Mouse (Mus musculus): ENCODE data around the gene Best2. TPM values are rescaled to one million over a fixed set of nuclear protein-coding genes. Genes with fewer than 3 reads are reported as not detected.

Best2 gene
- total RNA-seq, 2 experiments from 2014 or later: not detected

GRCm38 (mm10) chr8:84987388-84987787 lies 26.9 kb downstream of the Best2 start:
- no peak overlapping the region for H3K27ac ChIP-seq
- no peak for TF ChIP-seq CTCF (IDR thresholded peaks at IDR 0.05)
- intact Hi-C loops (cut with DNase I): no loop called here

GRCm38 (mm10) chr8:84986379-84986945 lies 27.9 kb downstream of the Best2 start:
- no peak for DNase-seq (ENCODE audit: extremely low spot score in 1 of 2, low spot score in 2 of 2)
- no peak for TF ChIP-seq CTCF (IDR thresholded peaks at IDR 0.05)
- Histone ChIP-seq H3K27ac (peak overlapping the region; percentile 91), H3K4me3 (peak overlapping the region; percentile 60)
- intact Hi-C loops (cut with DNase I): loop anchor here (1.0 kb wide), 1 partner anchor 8 kb away; the partner anchor contains the start of gene Junb

More at GRCm38 (mm10) chr8:84987388-84987787, 26.9 kb downstream of the Best2 start:
- H3K4me3 ChIP-seq: no peak overlapping the region
- no peak for DNase-seq (ENCODE audit: extremely low spot score in 1 of 2, low spot score in 2 of 2)

GRCm38 (mm10) chr8:84985684-84986378 lies 28.5 kb downstream of the Best2 start:
- peak overlapping the region; percentile 91 for H3K27ac ChIP-seq
- intact Hi-C loops (cut with DNase I): loop anchor here (1.0 kb wide), 1 partner anchor 8 kb away; the partner anchor contains the start of gene Junb
- peak overlapping the region; percentile 60 for H3K4me3 ChIP-seq
- DNase-seq (ENCODE audit: extremely low spot score in 1 of 2, low spot score in 2 of 2): peak; percentile 93 to 96
- TF ChIP-seq CTCF (IDR thresholded peaks at IDR 0.05): no peak

GRCm38 (mm10) chr8:84985049-84985683 lies 29.2 kb downstream of the Best2 start:
- no peak for TF ChIP-seq CTCF (IDR thresholded peaks at IDR 0.05)
- intact Hi-C loops (cut with DNase I): no loop called here
- peak overlapping the region; percentile 60 for H3K4me3 ChIP-seq
- H3K27ac ChIP-seq: peak overlapping the region; percentile 91
- no peak for DNase-seq (ENCODE audit: extremely low spot score in 1 of 2, low spot score in 2 of 2)

GRCm38 (mm10) chr8:84984294-84985048 lies 29.9 kb downstream of the Best2 start:
- TF ChIP-seq CTCF (IDR thresholded peaks at IDR 0.05): no peak
- peak overlapping the region; percentile 60 for H3K4me3 ChIP-seq
- intact Hi-C loops (cut with DNase I): no loop called here
- no peak for DNase-seq (ENCODE audit: extremely low spot score in 1 of 2, low spot score in 2 of 2)
- H3K27ac ChIP-seq: peak overlapping the region; percentile 91

- no peak overlapping the region for H3K27ac ChIP-seq
- DNase-seq (ENCODE audit: extremely low spot score in 1 of 2, low spot score in 2 of 2): no peak
- no peak for TF ChIP-seq CTCF (IDR thresholded peaks at IDR 0.05)
- H3K4me3 ChIP-seq: no peak overlapping the region
- intact Hi-C loops (cut with DNase I): no loop called here
Observed at GRCm38 (mm10) chr8:84982499-84983011, 31.8 kb downstream of the Best2 start.

- intact Hi-C loops (cut with DNase I): no loop called here
- Histone ChIP-seq H3K27ac (no peak overlapping the region; the same call in 1 of the 2 replicates), H3K4me3 (no peak overlapping the region)
- no peak for TF ChIP-seq CTCF (IDR thresholded peaks at IDR 0.05)
- DNase-seq (ENCODE audit: extremely low spot score in 1 of 2, low spot score in 2 of 2): no peak
Observed at GRCm38 (mm10) chr8:84981644-84982498, 32.5 kb downstream of the Best2 start.

GRCm38 (mm10) chr8:84980622-84981358 lies 33.5 kb downstream of the Best2 start:
- Histone ChIP-seq H3K4me3 (no peak overlapping the region; the same call in 1 of the 2 replicates), H3K27ac (peak overlapping the region; percentile 99)
- DNase-seq (ENCODE audit: extremely low spot score in 1 of 2, low spot score in 2 of 2): no peak
- intact Hi-C loops (cut with DNase I): no loop called here
- no peak for TF ChIP-seq CTCF (IDR thresholded peaks at IDR 0.05)

- intact Hi-C loops (cut with DNase I): loop anchor here (5.0 kb wide), 2 partner anchors 47 to 92 kb away; partner anchors contain the start of genes Asna1, Dhps and Trir
- Histone ChIP-seq H3K27ac (peak overlapping the region; percentile 99), H3K4me3 (peak overlapping the region; percentile 95)
- TF ChIP-seq CTCF (IDR thresholded peaks at IDR 0.05): no peak
- DNase-seq (ENCODE audit: extremely low spot score in 1 of 2, low spot score in 2 of 2): peak; percentile 91 to 93
Observed at GRCm38 (mm10) chr8:84979599-84980421, 34.5 kb downstream of the Best2 start.

All from left cerebral cortex, adult 2 months (tissue).